Mouse (Mus musculus) heart, postnatal 0 days (tissue): ENCODE measurements around the gene Slc35f4.

Experiments used
- CTCF ChIP-seq: IDR thresholded peaks from 2 replicates; pipeline ENCODE4 v1.5.1; 2016; ENCODE audit warnings: antibody characterized with exemption, control low read depth, low read depth
- EP300 ChIP-seq: IDR thresholded peaks from 2 replicates; pipeline ENCODE4 v1.6.1; 2016; ENCODE audit warnings: antibody characterized with exemption, low read depth

GRCm38 (mm10) chr14:49316493-49316894, 209.4 kb downstream of the Slc35f4 start:
- TF ChIP-seq CTCF (no peak), EP300 (no peak)
